ENCODE assay signal across 8 mouse cellular contexts in genomic region chr16:78375821-78376691, GRCm38 (mm10). TPM values are rescaled to one million over a fixed set of nuclear protein-coding genes. Genes with fewer than 3 reads are reported as not detected.
DNase-seq lines count a peak whose midpoint lies in the region; ATAC-seq and TF ChIP-seq lines count a peak whose summit lies in the region.

No protein-coding gene starts in this region.

- CTCF ChIA-PET in Patski (lab: Charles Lee) = no interaction called here

- peak overlapping the region; percentile 99 for H3K27ac ChIP-seq in limb, embryonic 10.5 days
- peak overlapping the region; percentile 98 for H3K27ac ChIP-seq in midbrain, embryonic 10.5 days (replicated peaks)

- no peak for TF ChIP-seq CTCF in Patski (IDR thresholded peaks at IDR 0.05)

- peak overlapping the region; percentile 94 for H3K4me3 ChIP-seq in limb, embryonic 10.5 days
- H3K4me3 ChIP-seq in midbrain, embryonic 10.5 days = peak overlapping the region; percentile 89

- peaks cover 2% of the 10 kb centered on the region for H3K27me3 ChIP-seq in Patski
- H3K27me3 ChIP-seq in limb, embryonic 10.5 days (ENCODE audit: low read depth, poor library complexity, severe bottlenecking) = no peaks in the 10 kb centered on the region
- H3K27me3 ChIP-seq in midbrain, embryonic 10.5 days (ENCODE audit: low read depth, poor library complexity, severe bottlenecking) = no peaks in the 10 kb centered on the region

- H3K9me3 ChIP-seq in limb, embryonic 10.5 days (replicated peaks) = no peaks in the 10 kb centered on the region
- H3K9me3 ChIP-seq in midbrain, embryonic 10.5 days (replicated peaks) = no peaks in the 10 kb centered on the region

- 2% methylated on average over 83 of the region's 100 CpGs for WGBS in limb, embryonic 10.5 days
- WGBS in midbrain, embryonic 10.5 days = under 1% methylated on average over 100 of the region's 100 CpGs

- no peak for DNase-seq in Patski (ENCODE audit: low read depth, low spot score)
- DNase-seq in cerebellum, postnatal 14 days = peak; percentile 29 to 51
- peak; percentile 52 for DNase-seq in gastrocnemius, postnatal 14 days
- peak; percentile 86 for DNase-seq in induced T-regulatory cell, adult 2 months (ENCODE audit: low read depth)
- peak; percentile 82 for DNase-seq in limb, embryonic 10.5 days (ENCODE audit: low spot score)
- DNase-seq in midbrain, embryonic 10.5 days (ENCODE audit: low spot score) = peak; percentile 73
- DNase-seq in right cerebral cortex, postnatal 4 days = peak; percentile 39
- DNase-seq in urinary bladder, postnatal 4 days (ENCODE audit: low spot score in 2 of 2) = peak; percentile 42 to 70

- POLR2A ChIA-PET in Patski (lab: Charles Lee) = interaction anchor here (0.6 kb wide), 1 partner anchor 64 kb away, joined by 4 read pairs; no protein-coding TSS in a partner anchor

- H3K36me3 ChIP-seq in limb, embryonic 10.5 days = peaks cover 20% of the 10 kb centered on the region
- peaks cover 20% of the 10 kb centered on the region for H3K36me3 ChIP-seq in midbrain, embryonic 10.5 days

- ATAC-seq in Patski = peak; percentile 45

- intact Hi-C loops in gastrocnemius, postnatal 14 days (cut with DNase I; ENCODE audit: low total_unique reads) = no loop called here

- in situ Hi-C loops in Patski (cut with MboI; ENCODE audit: low pct_unique_long_range_greater_than_20kb) = no loop called here

- peaks cover 18% of the 10 kb centered on the region for H3K4me1 ChIP-seq in limb, embryonic 10.5 days
- peaks cover 26% of the 10 kb centered on the region for H3K4me1 ChIP-seq in midbrain, embryonic 10.5 days

RNA-seq across cellular contexts. Expression of gene Btg3, which starts 0.9 kb away (rescaled TPM):
- 24.5 TPM for polyA plus RNA-seq in Patski (2021)
- total RNA-seq in gastrocnemius, postnatal 14 days (2021) = 1 to 10 TPM; 5.4 to 7.8 TPM
- polyA plus RNA-seq in limb, embryonic 10.5 days (2016; fragmentation: Nextera tagmentation; extraction: Ambion mirVana) = 28.1 and 31.7 TPM in 2 replicates
- polyA plus RNA-seq in midbrain, embryonic 10.5 days (2016; fragmentation: Nextera tagmentation; extraction: Ambion mirVana) = 40.0 and 43.6 TPM in 2 replicates
